Mouse (Mus musculus) embryonic facial prominence, embryonic 12.5 days (tissue): ENCODE data around the gene Spryd7. TPM values are rescaled to one million over a fixed set of nuclear protein-coding genes. Genes with fewer than 3 reads are reported as not detected.
"Not testable (repeated sequence)": the region's sequence is repeated elsewhere in the genome, so short reads cannot be mapped to it uniquely, and the experiment has no call there.

Source experiments
- ATAC-seq: fragments of 200-750 bp; cut with Nextera tagmentation; 2 replicates; pipeline ENCODE4 v1.8.0; 2017; ENCODE audit not compliant: insufficient number of reproducible peaks, insufficient read depth, low FRiP score, low TSS enrichment
- H3K27ac ChIP-seq: fragments of 300-500 bp; sonication (generic); 2 replicates; pipeline ENCODE4 v1.5.1; 2016; ENCODE audit warnings: mild to moderate bottlenecking
- H3K27me3 ChIP-seq: fragments of 300-500 bp; sonication (generic); 2 replicates; pipeline ENCODE4 v1.6.1; 2016; ENCODE audit warnings: mild to moderate bottlenecking, moderate library complexity
- H3K36me3 ChIP-seq: fragments of 300-500 bp; sonication (generic); 2 replicates; pipeline ENCODE4 v1.6.1; 2016; ENCODE audit warnings: mild to moderate bottlenecking
- H3K4me1 ChIP-seq: fragments of 300-500 bp; sonication (generic); 2 replicates; pipeline ENCODE4 v1.6.1; 2016
- H3K4me2 ChIP-seq: fragments of 300-500 bp; sonication (generic); replicated peaks from 2 replicates; pipeline ENCODE4 v1.6.1; 2016; ENCODE audit warnings: mild to moderate bottlenecking, moderate library complexity
- H3K4me3 ChIP-seq: fragments of 300-500 bp; sonication (generic); 2 replicates; pipeline ENCODE4 v1.5.1; 2016; ENCODE audit warnings: mild to moderate bottlenecking
- H3K9ac ChIP-seq: fragments of 300-500 bp; sonication (generic); 2 replicates; pipeline ENCODE4 v1.6.1; 2016; ENCODE audit warnings: mild to moderate bottlenecking, moderate library complexity
- H3K9me3 ChIP-seq: fragments of 300-500 bp; sonication (generic); 2 replicates; pipeline ENCODE4 v1.6.1; 2016; ENCODE audit warnings: mild to moderate bottlenecking, moderate library complexity
- WGBS: fragments of 180-500 bp; shearing (Covaris S2); methylation state at CpG from one replicate; pipeline ENCODE4 v1.1.7; 2016; 5-methylcytosine and 5-hydroxymethylcytosine counted together
- polyA plus RNA-seq: library from polyadenylated mRNA; unstranded; fragments of >200 nt; fragmentation: Nextera tagmentation; extraction: Ambion mirVana; gene quantifications from 2 replicates; pipeline ENCODE4 v1.2.1, GENCODE M21; 2016

Spryd7 gene
- polyA plus RNA-seq = 17.3 and 18.0 TPM in 2 replicates

DNA sequence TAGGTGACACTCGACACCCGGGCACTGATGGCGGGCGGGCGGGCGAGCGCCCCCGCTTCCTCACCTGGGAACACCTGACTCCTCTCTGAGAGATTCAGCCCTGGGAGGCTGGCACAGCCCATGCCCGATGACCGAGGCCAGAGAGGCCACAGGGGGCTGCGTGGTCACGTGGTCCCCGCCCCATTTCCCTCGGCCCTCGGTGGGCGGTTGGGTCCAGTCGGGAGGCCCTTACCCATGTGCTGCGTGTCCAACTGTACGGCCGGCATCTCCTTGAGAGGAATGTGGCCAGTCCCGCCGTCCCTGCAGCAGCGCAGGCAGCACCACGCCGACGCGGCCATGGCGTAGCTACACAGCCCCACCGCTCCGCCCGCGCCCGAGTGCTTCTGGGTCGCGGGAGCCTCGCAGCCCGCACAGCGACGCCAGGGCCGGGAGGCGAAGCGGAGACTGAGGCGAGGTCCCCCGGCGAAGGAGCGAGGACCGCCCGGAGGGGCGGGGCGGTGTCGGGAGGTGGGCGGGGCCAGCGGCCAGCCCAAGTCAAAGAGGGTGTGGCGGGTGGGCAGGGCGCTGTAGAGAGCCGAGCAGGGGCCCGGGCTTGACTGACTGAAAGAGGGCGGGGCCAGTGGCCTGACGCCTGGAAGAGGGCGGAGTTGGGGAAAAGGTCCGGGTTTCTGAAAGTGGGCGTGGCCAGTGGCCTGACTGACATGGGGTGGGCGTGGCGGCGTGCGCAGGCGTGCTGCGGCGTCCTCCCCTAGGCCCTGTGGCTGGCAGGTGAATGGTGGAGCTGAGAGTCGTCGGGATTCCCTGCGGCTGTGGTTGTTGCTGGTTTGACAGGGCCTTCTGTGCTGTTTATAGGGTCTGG, at the start of gene Spryd7:
Gene Spryd7 (minus strand): TSS at position 598 of the 859 bp plus-strand sequence.
- ATAC-seq = peak; percentile 98
- Histone ChIP-seq H3K36me3 (no peaks in the 10 kb centered on the region), H3K4me2 (peak within 1 kb of the TSS; percentile 93), H3K27me3 (no peaks in the 10 kb centered on the region), H3K9ac (peak within 1 kb of the TSS; percentile 72), H3K4me3 (peak within 1 kb of the TSS; percentile 73), H3K27ac (peak within 1 kb of the TSS; percentile 78), H3K4me1 (no peaks in the 10 kb centered on the region), H3K9me3 (no peaks in the 10 kb centered on the region)
- under 1% methylated on average over 68 of the region's 72 CpGs for WGBS

DNA sequence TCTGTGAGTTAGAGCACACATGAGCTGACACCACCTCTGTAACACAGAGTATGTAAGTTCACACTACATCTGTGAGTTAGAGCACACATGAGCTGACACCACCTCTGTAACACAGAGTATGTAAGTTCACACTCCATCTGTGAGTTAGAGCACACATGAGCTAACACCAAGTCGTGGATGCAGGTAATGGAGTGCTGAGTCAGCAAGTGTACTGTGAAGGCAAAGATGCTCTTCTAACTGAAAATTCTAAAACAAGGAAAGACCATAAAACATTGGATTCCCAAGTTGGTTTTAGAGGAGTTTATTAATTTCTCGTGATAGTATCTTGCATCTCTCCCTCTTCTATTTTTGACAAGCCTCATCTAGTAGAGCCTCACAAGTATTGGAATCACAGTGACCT, 49.4 kb upstream of the Spryd7 start:
- H3K9ac ChIP-seq, ATAC-seq, H3K4me1 ChIP-seq, H3K27ac ChIP-seq, H3K9me3 ChIP-seq, H3K4me2 ChIP-seq, H3K27me3 ChIP-seq, H3K4me3 ChIP-seq: not testable (repeated sequence)
- 91% methylated on average over 2 of the region's 2 CpGs for WGBS
- peaks cover 25% of the 10 kb centered on the region for H3K36me3 ChIP-seq

GRCm38 (mm10) chr14:61604081-61604480, 47.4 kb upstream of the Spryd7 start:
- no peak overlapping the region for H3K4me2 ChIP-seq
- no peak overlapping the region for H3K4me3 ChIP-seq
- H3K4me1 ChIP-seq = peaks cover 17% of the 10 kb centered on the region
- 71% methylated on average over 3 of the region's 3 CpGs for WGBS
- peaks cover 25% of the 10 kb centered on the region for H3K36me3 ChIP-seq
- ATAC-seq = no peak
- H3K27ac ChIP-seq = no peak overlapping the region
- H3K27me3 ChIP-seq = no peaks in the 10 kb centered on the region
- no peaks in the 10 kb centered on the region for H3K9me3 ChIP-seq
- no peak overlapping the region for H3K9ac ChIP-seq

GRCm38 (mm10) chr14:61603069-61603755, 46.5 kb upstream of the Spryd7 start:
- no peak overlapping the region for H3K4me2 ChIP-seq

GRCm38 (mm10) chr14:61601348-61601747, 44.7 kb upstream of the Spryd7 start:
- no peak overlapping the region for H3K27ac ChIP-seq
- peaks cover 17% of the 10 kb centered on the region for H3K4me1 ChIP-seq
- WGBS = 86% methylated on average over 9 of the region's 9 CpGs
- no peaks in the 10 kb centered on the region for H3K27me3 ChIP-seq
- H3K4me3 ChIP-seq = no peak overlapping the region
- H3K36me3 ChIP-seq = peaks cover 22% of the 10 kb centered on the region
- H3K4me2 ChIP-seq = no peak overlapping the region; the same call in 1 of the 2 replicates
- H3K9me3 ChIP-seq = no peaks in the 10 kb centered on the region
- no peak for ATAC-seq
- H3K9ac ChIP-seq = no peak overlapping the region

More at GRCm38 (mm10) chr14:61603069-61603755, 46.5 kb upstream of the Spryd7 start:
- no peak overlapping the region for H3K27ac ChIP-seq
- H3K4me1 ChIP-seq = peaks cover 17% of the 10 kb centered on the region
- H3K4me3 ChIP-seq = no peak overlapping the region
- H3K9me3 ChIP-seq = no peaks in the 10 kb centered on the region
- no peak overlapping the region for H3K9ac ChIP-seq
- no peak for ATAC-seq
- H3K27me3 ChIP-seq = no peaks in the 10 kb centered on the region
- peaks cover 25% of the 10 kb centered on the region for H3K36me3 ChIP-seq
- WGBS = 79% methylated on average over 8 of the region's 8 CpGs

GRCm38 (mm10) chr14:61599057-61599806, 42.5 kb upstream of the Spryd7 start:
- 6% methylated on average over 44 of the region's 44 CpGs for WGBS
- peaks cover 6% of the 10 kb centered on the region; the same call in 1 of the 2 replicates for H3K36me3 ChIP-seq
- ATAC-seq = peak; percentile 91
- H3K9me3 ChIP-seq = no peaks in the 10 kb centered on the region
- H3K27me3 ChIP-seq = no peaks in the 10 kb centered on the region
- H3K4me2 ChIP-seq = peak overlapping the region; percentile 50
- peaks cover 17% of the 10 kb centered on the region for H3K4me1 ChIP-seq
- H3K4me3 ChIP-seq = peak overlapping the region; percentile 85
- peak overlapping the region; percentile 82 for H3K9ac ChIP-seq
- H3K27ac ChIP-seq = peak overlapping the region; percentile 80

DNA sequence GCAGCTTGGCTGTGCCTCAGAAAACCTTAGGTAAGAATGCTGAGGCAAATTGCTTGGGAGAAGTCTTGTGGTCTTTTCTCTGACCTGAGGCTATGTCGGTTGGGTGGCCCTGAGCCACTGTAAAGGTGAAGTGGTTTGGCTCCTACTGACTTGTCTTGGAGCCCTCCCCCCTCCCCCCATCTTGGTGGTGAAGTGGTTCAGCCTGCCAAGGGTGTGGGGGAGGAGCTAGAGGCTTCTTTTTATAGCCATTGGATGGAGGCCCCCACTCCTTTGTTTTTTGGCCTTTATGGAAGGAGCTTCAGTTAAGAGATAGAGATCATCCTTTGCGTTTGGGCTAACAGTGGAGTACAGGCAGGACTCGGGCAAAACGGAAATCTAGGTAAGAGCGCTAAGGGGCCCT, 41.3 kb upstream of the Spryd7 start, which contains the start of gene Trim13:
Gene Trim13 (plus strand): TSS at position 280 of the 400 bp plus-strand sequence.
- no peaks in the 10 kb centered on the region for H3K27me3 ChIP-seq
- no peak for ATAC-seq
- no peaks in the 10 kb centered on the region for H3K9me3 ChIP-seq
- WGBS = 47% methylated on average over 5 of the region's 5 CpGs
- H3K36me3 ChIP-seq = 0 out of 2 replicates have a peak, but pooled peaks cover under 1% of the 10 kb centered on the region
- peak within 1 kb of the TSS; percentile 50 for H3K4me2 ChIP-seq
- peaks cover 17% of the 10 kb centered on the region for H3K4me1 ChIP-seq
- no peak within 1 kb of the TSS for H3K9ac ChIP-seq
- no peak within 1 kb of the TSS for H3K27ac ChIP-seq
- H3K4me3 ChIP-seq = peak within 1 kb of the TSS; percentile 85

DNA sequence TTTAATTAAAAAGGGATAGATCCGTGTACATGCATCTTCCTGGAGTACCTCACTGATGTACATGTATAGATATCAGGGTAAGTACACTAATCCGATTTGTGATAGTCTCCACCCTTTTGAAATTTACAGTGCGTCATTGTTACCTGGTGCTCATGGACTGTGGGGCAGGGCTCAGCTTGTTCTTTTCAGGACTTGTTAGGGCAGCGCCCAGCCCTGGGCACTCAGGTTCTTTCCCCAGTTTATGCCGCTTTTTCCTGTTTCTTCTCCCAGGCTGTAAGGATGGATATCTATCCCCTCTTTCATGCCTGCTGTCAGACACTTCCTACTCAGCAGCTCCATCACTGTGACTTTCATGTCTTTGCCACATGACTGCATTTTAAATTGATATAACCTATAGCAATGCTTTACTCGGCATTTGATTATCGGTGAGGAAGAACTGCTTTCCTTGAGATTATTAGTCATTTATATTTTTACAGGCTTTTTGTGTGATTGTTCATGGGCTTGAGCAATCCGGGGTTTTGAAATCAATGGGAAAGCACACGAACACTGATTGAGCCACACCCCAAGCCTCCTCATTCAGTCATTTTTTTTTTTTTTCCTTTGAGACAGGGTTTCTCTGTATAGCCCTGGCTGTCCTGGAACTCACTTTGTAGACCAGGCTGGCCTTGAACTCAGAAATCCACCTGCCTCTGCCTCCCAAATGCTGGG, 40.2 kb upstream of the Spryd7 start:
- no peaks in the 10 kb centered on the region for H3K27me3 ChIP-seq
- no peak overlapping the region for H3K4me2 ChIP-seq
- no peak overlapping the region for H3K9ac ChIP-seq
- ATAC-seq = no peak
- H3K4me3 ChIP-seq = no peak overlapping the region
- peaks cover 16% of the 10 kb centered on the region for H3K4me1 ChIP-seq
- H3K9me3 ChIP-seq = no peaks in the 10 kb centered on the region
- H3K27ac ChIP-seq = no peak overlapping the region
- H3K36me3 ChIP-seq = no peaks in the 10 kb centered on the region
- 84% methylated on average over 9 of the region's 9 CpGs for WGBS

GRCm38 (mm10) chr14:61589288-61590065, 32.8 kb upstream of the Spryd7 start:
- WGBS = 74% methylated on average over 4 of the region's 4 CpGs
- no peaks in the 10 kb centered on the region for H3K27me3 ChIP-seq
- H3K9me3 ChIP-seq = no peaks in the 10 kb centered on the region
- no peaks in the 10 kb centered on the region for H3K4me1 ChIP-seq
- no peak for ATAC-seq
- H3K4me3 ChIP-seq = no peak overlapping the region
- H3K4me2 ChIP-seq = no peak overlapping the region
- H3K36me3 ChIP-seq = no peaks in the 10 kb centered on the region
- H3K27ac ChIP-seq = no peak overlapping the region
- no peak overlapping the region for H3K9ac ChIP-seq

DNA sequence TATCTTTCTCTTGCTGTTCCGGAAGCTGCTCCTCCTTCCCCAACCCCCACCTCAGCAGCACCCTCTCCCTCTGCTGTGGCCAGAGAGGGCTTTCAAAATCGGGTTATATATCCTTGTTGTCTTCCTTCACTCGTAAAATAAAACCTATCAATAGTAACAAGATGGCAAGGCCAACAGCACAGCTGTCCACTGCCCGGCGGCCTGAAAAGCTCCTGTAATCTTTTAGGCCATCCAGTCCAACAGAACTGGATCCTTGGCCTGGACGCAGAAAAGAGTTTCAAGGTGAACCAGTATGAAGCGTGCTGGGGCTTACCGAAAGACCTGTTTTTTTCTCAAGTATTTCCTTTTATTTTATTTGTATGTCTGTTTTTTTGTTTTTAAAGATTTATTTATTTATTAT, 19.3 kb upstream of the Spryd7 start:
- Histone ChIP-seq H3K9ac (no peak overlapping the region), H3K36me3 (no peaks in the 10 kb centered on the region), H3K27ac (no peak overlapping the region), H3K4me2 (no peak overlapping the region), H3K4me3 (no peak overlapping the region), H3K9me3 (no peaks in the 10 kb centered on the region), H3K27me3 (no peaks in the 10 kb centered on the region), H3K4me1 (no peaks in the 10 kb centered on the region)
- no peak for ATAC-seq
- 88% methylated on average over 8 of the region's 8 CpGs for WGBS
